26 mouse cellular contexts compared by ENCODE assay signal in genomic region chr4:123213975-123214374, GRCm38 (mm10). TPM values are rescaled to one million over a fixed set of nuclear protein-coding genes. Genes with fewer than 3 reads are reported as not detected.
"Had no signal": no experiment of that assay in that cellular context is flagged by ENCODE, and none has a peak within 500 bp of the region (broad histone marks: within the 10 kb centered on the region; RNA-seq: fewer than 3 reads in every experiment).

No protein-coding gene starts in this region.

- H3K4me2 ChIP-seq: limb, embryonic 13.5 days; liver, embryonic 13.5 days; midbrain, embryonic 11.5 days; midbrain, embryonic 15.5 days; neural tube, embryonic 12.5 days; neural tube, embryonic 15.5 days; stomach, embryonic 15.5 days had no signal

- ATAC-seq: midbrain, embryonic 15.5 days had no signal

- H3K36me3 ChIP-seq: limb, embryonic 13.5 days; liver, embryonic 13.5 days; midbrain, embryonic 15.5 days; neural tube, embryonic 12.5 days; neural tube, embryonic 15.5 days; stomach, embryonic 15.5 days had no signal

- DNase-seq: kidney, adult 2 months; kidney, postnatal 36 days; layer of hippocampus, postnatal 36 days; left cerebral cortex, postnatal 4 days; liver, embryonic 13.5 days; lung, adult 2 months; lung, postnatal 14 days; lung, postnatal 4 days; retina, postnatal 1 day; right cerebral cortex, postnatal 25 days; spleen, adult 18-20 months; thymus, postnatal 25 days had no signal

- H3K4me1 ChIP-seq: liver, embryonic 13.5 days; neural tube, embryonic 12.5 days; stomach, embryonic 15.5 days had no signal

- H3K4me3 ChIP-seq: limb, embryonic 13.5 days; liver, embryonic 13.5 days; midbrain, embryonic 15.5 days; neural tube, embryonic 12.5 days; neural tube, embryonic 15.5 days; stomach, embryonic 15.5 days had no signal

- H3K27me3 ChIP-seq: midbrain, embryonic 15.5 days had no signal

- H3K9ac ChIP-seq: limb, embryonic 13.5 days; liver, embryonic 13.5 days; midbrain, embryonic 15.5 days; neural tube, embryonic 12.5 days; neural tube, embryonic 15.5 days; stomach, embryonic 15.5 days had no signal

- H3K9me3 ChIP-seq: limb, embryonic 13.5 days; liver, embryonic 13.5 days; midbrain, embryonic 15.5 days; neural tube, embryonic 12.5 days; neural tube, embryonic 15.5 days; stomach, embryonic 15.5 days had no signal

- H3K27ac ChIP-seq: kidney, postnatal 0 days; limb, embryonic 13.5 days; liver, embryonic 13.5 days; neural tube, embryonic 12.5 days; neural tube, embryonic 15.5 days; stomach, embryonic 15.5 days had no signal

RNA-seq across cellular contexts. Expression of gene Nt5c1a, which starts 12.7 kb away (rescaled TPM):
- total RNA-seq: liver, adult 2 months; megakaryocyte progenitor cell, adult 5-6 weeks; megakaryocyte-erythroid progenitor cell, adult 5-6 weeks had no signal
- polyA plus RNA-seq: kidney, embryonic 14.5 days; limb, embryonic 13.5 days; liver, adult 2 months; liver, embryonic 13.5 days; liver, embryonic 16.5 days; lung, embryonic 16.5 days; midbrain, embryonic 11.5 days; midbrain, embryonic 15.5 days; stomach, embryonic 15.5 days; thymus, postnatal 0 days had no signal

RNA-seq across cellular contexts. Expression of gene Heyl, which starts 19.4 kb away (rescaled TPM):
- total RNA-seq: megakaryocyte progenitor cell, adult 5-6 weeks had no signal

RNA-seq across cellular contexts. Expression of gene Hpcal4, which starts 30.9 kb away (rescaled TPM):
- total RNA-seq: liver, adult 2 months; megakaryocyte progenitor cell, adult 5-6 weeks; megakaryocyte-erythroid progenitor cell, adult 5-6 weeks had no signal
- polyA plus RNA-seq: liver, adult 2 months; liver, embryonic 13.5 days; liver, embryonic 16.5 days had no signal
